Mouse (Mus musculus) erythroblast, embryonic 14.5 days (primary cell): ENCODE data around the gene Il18bp.

ENCODE experiments used
- GATA1 ChIP-seq: IDR thresholded peaks from 2 replicates; pipeline ENCODE4 v1.6.1; 2012; ENCODE audit warnings: low read length, inconsistent platforms, mixed read lengths
- TAL1 ChIP-seq: IDR thresholded peaks from 3 replicates; pipeline ENCODE4 v1.6.1; 2012; ENCODE audit warnings: low read length, inconsistent platforms, mixed read lengths

DNA sequence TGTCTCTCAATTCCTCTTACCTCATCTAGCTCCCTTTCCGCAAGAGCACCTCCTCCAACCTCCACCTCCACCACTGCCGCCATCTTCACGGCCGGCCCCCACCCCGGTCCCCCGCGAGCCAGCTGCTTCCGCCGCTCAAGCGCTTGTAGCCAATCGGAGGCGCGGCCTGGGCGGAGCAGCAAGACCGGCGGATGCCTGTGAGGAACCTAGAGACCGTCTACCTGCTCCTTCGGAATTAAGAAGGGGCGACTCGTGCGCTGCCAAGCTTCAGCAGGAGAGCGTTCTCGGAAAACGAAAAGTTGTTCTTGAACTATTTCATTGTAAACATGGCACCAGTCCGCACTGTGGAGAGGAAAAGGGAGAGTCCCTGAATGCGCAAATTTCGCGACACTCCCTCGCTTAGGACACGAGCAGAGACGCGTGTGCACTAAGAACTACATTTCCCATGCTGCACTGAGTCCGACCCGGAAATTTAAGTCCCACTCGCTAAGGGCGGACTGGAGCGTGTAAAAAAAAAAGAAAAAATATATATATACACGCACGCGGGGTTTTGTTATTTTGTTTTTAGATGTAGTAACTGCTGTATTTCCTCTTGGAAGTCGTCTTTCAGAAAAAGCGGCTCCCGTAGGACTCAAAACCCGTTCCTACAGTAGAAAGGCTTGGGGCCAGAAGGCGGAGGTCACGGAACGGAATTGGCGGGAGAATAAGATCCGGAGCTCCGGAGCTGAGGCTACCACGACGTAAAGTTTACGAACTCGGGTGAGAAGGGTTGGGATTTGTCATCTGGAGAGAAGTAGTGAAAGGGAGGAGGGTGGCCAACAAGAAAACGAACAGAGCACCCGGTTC lies 46.8 kb upstream of the Il18bp start, which contains the start of the genes Rnf121, Xndc1 and Xntrpc:
- TF ChIP-seq GATA1 (no peak), TAL1 (no peak)
